In the genomic region with DNA sequence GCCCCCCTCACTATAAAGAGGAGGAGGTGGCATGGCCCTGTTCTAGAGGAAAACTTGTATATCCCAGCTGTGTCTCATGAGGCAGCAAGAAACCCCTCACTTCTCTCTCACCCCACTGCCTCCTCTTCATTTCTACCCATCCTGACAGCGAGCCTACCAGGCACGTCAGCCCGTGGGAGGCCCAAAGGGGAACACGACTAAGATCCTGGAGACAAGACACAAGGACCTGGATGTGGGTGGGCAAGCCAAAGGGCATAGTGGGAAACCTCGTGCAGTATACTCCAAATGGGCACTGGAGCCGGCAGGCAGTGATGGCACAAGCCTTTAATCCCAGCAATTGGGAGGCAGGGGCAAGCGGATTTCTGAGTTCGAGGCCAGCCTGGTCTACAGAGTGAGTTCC, we compare ENCODE assay signal across 12 mouse cellular contexts. TPM values are rescaled to one million over a fixed set of nuclear protein-coding genes. Genes with fewer than 3 reads are reported as not detected.
DNase-seq lines count a peak whose midpoint lies in the region; ATAC-seq and TF ChIP-seq lines count a peak whose summit lies in the region.
"Had no signal": no experiment of that assay in that cellular context is flagged by ENCODE, and none has a peak within 500 bp of the region (broad histone marks: within the 10 kb centered on the region; RNA-seq: fewer than 3 reads in every experiment).

No protein-coding gene starts in this region.

- H3K9ac ChIP-seq in heart, embryonic 13.5 days: no peak overlapping the region
- H3K9ac ChIP-seq in kidney, embryonic 16.5 days (replicated peaks; ENCODE audit: low read length): no peak overlapping the region
- no peak overlapping the region for H3K9ac ChIP-seq in midbrain, embryonic 15.5 days
- H3K9ac ChIP-seq in midbrain, postnatal 0 days (replicated peaks; ENCODE audit: low read length, poor library complexity, severe bottlenecking): no peak overlapping the region

- H3K4me2 ChIP-seq in heart, embryonic 13.5 days: peak overlapping the region; percentile 100
- H3K4me2 ChIP-seq in kidney, embryonic 16.5 days (replicated peaks; ENCODE audit: low read depth, low read length): peak overlapping the region; percentile 98
- peak overlapping the region; percentile 100; the same call in 1 of the 2 replicates for H3K4me2 ChIP-seq in midbrain, embryonic 15.5 days
- H3K4me2 ChIP-seq in midbrain, postnatal 0 days (ENCODE audit: low read depth, low read length, poor library complexity, severe bottlenecking): no peak overlapping the region

- 27% methylated on average over 8 of the region's 8 CpGs for WGBS in heart, embryonic 13.5 days
- WGBS in kidney, embryonic 16.5 days: 18% methylated on average over 8 of the region's 8 CpGs
- 22% methylated on average over 8 of the region's 8 CpGs for WGBS in midbrain, embryonic 15.5 days
- WGBS in midbrain, postnatal 0 days: 23% methylated on average over 8 of the region's 8 CpGs

- TF ChIP-seq CTCF in midbrain, postnatal 0 days (IDR thresholded peaks at IDR 0.05): no peak

- H3K4me3 ChIP-seq in heart, embryonic 13.5 days: peak overlapping the region; percentile 76
- no peak overlapping the region; the same call in 1 of the 2 replicates for H3K4me3 ChIP-seq in kidney, embryonic 16.5 days (ENCODE audit: low read length)
- H3K4me3 ChIP-seq in midbrain, embryonic 15.5 days: no peak overlapping the region
- H3K4me3 ChIP-seq in midbrain, postnatal 0 days (ENCODE audit: low read depth, low read length): no peak overlapping the region

- DNase-seq in heart, adult 8-10 months (ENCODE audit: low spot score): no peak
- no peak for DNase-seq in kidney, postnatal 10 days
- DNase-seq in midbrain, postnatal 0 days (ENCODE audit: low spot score): no peak
- DNase-seq in retina, postnatal 1 day: peak; percentile 52
- no peak for DNase-seq in adrenal gland, adult 18-20 months (ENCODE audit: low spot score in 2 of 2)
- DNase-seq: cerebellum, adult 8-10 months had no signal

- H3K4me1 ChIP-seq in heart, embryonic 13.5 days: peaks cover 33% of the 10 kb centered on the region
- peaks cover 33% of the 10 kb centered on the region for H3K4me1 ChIP-seq in kidney, embryonic 16.5 days (ENCODE audit: insufficient read depth, low read length)
- peaks cover 32% of the 10 kb centered on the region for H3K4me1 ChIP-seq in midbrain, embryonic 15.5 days
- H3K4me1 ChIP-seq in midbrain, postnatal 0 days (ENCODE audit: insufficient read depth, low read length): peaks cover 19% of the 10 kb centered on the region; the same call in 1 of the 2 replicates

- H3K27me3 ChIP-seq in heart, embryonic 13.5 days (replicated peaks): peaks cover 61% of the 10 kb centered on the region
- peaks cover 40% of the 10 kb centered on the region for H3K27me3 ChIP-seq in kidney, embryonic 16.5 days (ENCODE audit: insufficient read depth, low read length)
- peaks cover 61% of the 10 kb centered on the region for H3K27me3 ChIP-seq in midbrain, embryonic 15.5 days (replicated peaks)
- peaks cover 35% of the 10 kb centered on the region for H3K27me3 ChIP-seq in midbrain, postnatal 0 days (ENCODE audit: insufficient read depth, low read length)

- ATAC-seq in heart, embryonic 13.5 days (ENCODE audit: extremely low read depth, insufficient number of reproducible peaks, low FRiP score, low TSS enrichment): no peak
- no peak for ATAC-seq in kidney, embryonic 16.5 days (ENCODE audit: low FRiP score, low TSS enrichment)
- no peak for ATAC-seq in midbrain, embryonic 15.5 days (replicated peaks)
- ATAC-seq in midbrain, postnatal 0 days (ENCODE audit: low FRiP score): no peak
- ATAC-seq: CD4-positive, CD25-positive, alpha-beta regulatory T cell, adult 4 months had no signal

- H3K36me3 ChIP-seq in heart, embryonic 13.5 days: no peaks in the 10 kb centered on the region
- H3K36me3 ChIP-seq in kidney, embryonic 16.5 days (ENCODE audit: insufficient read depth, low read length): no peaks in the 10 kb centered on the region
- no peaks in the 10 kb centered on the region for H3K36me3 ChIP-seq in midbrain, embryonic 15.5 days (replicated peaks)
- no peaks in the 10 kb centered on the region for H3K36me3 ChIP-seq in midbrain, postnatal 0 days (ENCODE audit: insufficient read depth, low read length)
- H3K36me3 ChIP-seq: hindbrain, embryonic 13.5 days had no signal

- H3K9me3 ChIP-seq in heart, embryonic 13.5 days: no peaks in the 10 kb centered on the region
- H3K9me3 ChIP-seq in kidney, embryonic 16.5 days (ENCODE audit: low read length): no peaks in the 10 kb centered on the region
- no peaks in the 10 kb centered on the region for H3K9me3 ChIP-seq in midbrain, embryonic 15.5 days
- H3K9me3 ChIP-seq in midbrain, postnatal 0 days (ENCODE audit: low read length): no peaks in the 10 kb centered on the region
- H3K9me3 ChIP-seq: hindbrain, embryonic 13.5 days had no signal

- H3K27ac ChIP-seq in heart, embryonic 13.5 days (replicated peaks): no peak overlapping the region
- H3K27ac ChIP-seq in kidney, embryonic 16.5 days (ENCODE audit: low read length): no peak overlapping the region
- no peak overlapping the region for H3K27ac ChIP-seq in midbrain, embryonic 15.5 days
- H3K27ac ChIP-seq in midbrain, postnatal 0 days (ENCODE audit: low read depth, low read length): no peak overlapping the region
- H3K27ac ChIP-seq: hindbrain, embryonic 13.5 days; macrophage had no signal

RNA-seq across cellular contexts. Expression of gene Ankrd33b, which starts 1.0 kb away (rescaled TPM):
- polyA plus RNA-seq in heart, embryonic 13.5 days (2015; fragmentation: Nextera tagmentation; extraction: Ambion mirVana): 1.8 and 2.1 TPM in 2 replicates
- total RNA-seq in heart, adult 8-10 months (2022): 10 to 100 TPM; 26.4 to 31.4 (median 29.1) TPM
- polyA plus RNA-seq in kidney, embryonic 16.5 days (2015; fragmentation: Nextera tagmentation; extraction: Ambion mirVana): 8.5 and 8.6 TPM in 2 replicates
- 0.65 and 1.1 TPM in 2 replicates for polyA plus RNA-seq in midbrain, embryonic 15.5 days (2015; fragmentation: Nextera tagmentation; extraction: Ambion mirVana)
- 0.99 and 1.6 TPM in 2 replicates for total RNA-seq in midbrain, postnatal 0 days (2014; rRNA removed)
- 0.80 and 1.1 TPM in 2 replicates for polyA plus RNA-seq in midbrain, postnatal 0 days (2015; fragmentation: Nextera tagmentation; extraction: Ambion mirVana)
- 1 to 10 TPM; 1.3 to 4.4 TPM for total RNA-seq in adrenal gland, adult 18-20 months (2021)
- polyA plus RNA-seq: CD4-positive, CD25-positive, alpha-beta regulatory T cell, adult 4 months had no signal
